Mouse (Mus musculus) intestine, postnatal 0 days (tissue): ENCODE measurements around the gene Hvcn1. TPM values are rescaled to one million over a fixed set of nuclear protein-coding genes. Genes with fewer than 3 reads are reported as not detected.

ENCODE experiments used
- ATAC-seq: fragments of 200-750 bp; cut with Nextera tagmentation; 2 replicates; pipeline ENCODE4 v1.8.0; 2017; ENCODE audit warnings: mild to moderate bottlenecking, moderate TSS enrichment, moderate library complexity
- H3K27ac ChIP-seq: fragments of 300-500 bp; sonication (generic); 2 replicates; pipeline ENCODE4 v1.5.1; 2014; ENCODE audit warnings: mild to moderate bottlenecking, low read depth, low read length, moderate library complexity
- H3K27me3 ChIP-seq: fragments of 300-500 bp; sonication (generic); replicated peaks from 2 replicates; pipeline ENCODE4 v1.6.1; 2014; ENCODE audit warnings: low read length, mixed read lengths; ENCODE audit not compliant: control insufficient read depth, insufficient read depth
- H3K36me3 ChIP-seq: fragments of 300-500 bp; sonication (generic); 2 replicates; pipeline ENCODE4 v1.6.1; 2014; ENCODE audit warnings: mild to moderate bottlenecking, moderate library complexity; ENCODE audit not compliant: control insufficient read depth, insufficient read depth
- H3K4me1 ChIP-seq: fragments of 300-500 bp; sonication (generic); replicated peaks from 2 replicates; pipeline ENCODE4 v1.6.1; 2014; ENCODE audit warnings: antibody characterized with exemption, low read length, mixed read lengths; ENCODE audit not compliant: control insufficient read depth, insufficient read depth
- H3K4me2 ChIP-seq: fragments of 300-500 bp; sonication (generic); replicated peaks from 2 replicates; pipeline ENCODE4 v1.6.1; 2014; ENCODE audit warnings: low read depth, mild to moderate bottlenecking, moderate library complexity
- H3K4me3 ChIP-seq: fragments of 300-500 bp; sonication (generic); 2 replicates; pipeline ENCODE4 v1.5.1; 2014; ENCODE audit warnings: low read depth, low read length
- H3K9ac ChIP-seq: fragments of 300-500 bp; sonication (generic); 2 replicates; pipeline ENCODE4 v1.6.1; 2014; ENCODE audit warnings: mild to moderate bottlenecking, low read depth, low read length
- H3K9me3 ChIP-seq: fragments of 300-500 bp; sonication (generic); 2 replicates; pipeline ENCODE4 v1.6.1; 2016; ENCODE audit warnings: mixed run types; ENCODE audit not compliant: control insufficient read depth
- CTCF ChIP-seq: sonication (generic); IDR thresholded peaks from 2 replicates; pipeline ENCODE4 v1.5.1; 2016; ENCODE audit warnings: low read depth, mild to moderate bottlenecking, control low read depth, antibody characterized with exemption, moderate library complexity
- WGBS: fragments of 180-500 bp; shearing (Covaris S2); extraction: QIAGEN DNeasy Blood & Tissue Kit; methylation state at CpG from one replicate; pipeline ENCODE4 v1.1.7; 2014; 5-methylcytosine and 5-hydroxymethylcytosine counted together
- polyA plus RNA-seq: library from polyadenylated mRNA; unstranded; fragments of >200 nt; fragmentation: Nextera tagmentation; extraction: Ambion mirVana; gene quantifications from 2 replicates; pipeline ENCODE4 v1.2.1, GENCODE M21; 2015

The Hvcn1 gene
- polyA plus RNA-seq, 1 experiment from 2014 or later, result 3.6 TPM

GRCm38 (mm10) chr5:122243781-122244523 lies 37.3 kb downstream of the Hvcn1 start:
- 79% methylated on average over 17 of the region's 17 CpGs for WGBS
- Histone ChIP-seq H3K4me2 (no peak overlapping the region), H3K27ac (no peak overlapping the region), H3K4me1 (no peaks in the 10 kb centered on the region), H3K9ac (no peak overlapping the region), H3K27me3 (no peaks in the 10 kb centered on the region), H3K4me3 (no peak overlapping the region), H3K9me3 (no peaks in the 10 kb centered on the region), H3K36me3 (peaks cover 30% of the 10 kb centered on the region; the same call in 1 of the 2 replicates)
- no peak for TF ChIP-seq CTCF
- ATAC-seq, result no peak

DNA sequence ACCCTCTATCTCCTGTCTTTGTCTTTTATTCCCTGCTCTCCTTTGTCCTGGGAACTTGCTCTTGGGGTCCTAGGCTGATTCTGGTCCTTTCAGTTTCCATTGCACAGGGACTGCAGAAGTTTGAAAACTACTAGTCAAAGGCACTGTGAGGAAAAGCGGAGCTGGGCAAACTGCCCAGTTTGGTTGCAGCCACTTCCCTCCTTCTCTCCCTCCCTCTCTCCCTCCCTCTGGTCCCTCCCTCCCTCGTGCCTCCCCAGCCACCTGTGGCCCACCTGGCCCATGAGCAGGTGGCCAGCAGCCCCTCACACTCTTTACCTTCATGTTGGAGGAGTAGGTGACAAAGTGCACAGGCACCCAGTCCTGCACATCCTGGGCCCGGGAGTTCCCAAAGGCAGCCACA lies 38.6 kb downstream of the Hvcn1 start:
- TF ChIP-seq CTCF, result no peak
- H3K9me3 ChIP-seq, result no peaks in the 10 kb centered on the region
- H3K27me3 ChIP-seq, result no peaks in the 10 kb centered on the region
- H3K4me2 ChIP-seq, result no peak overlapping the region
- 70% methylated on average over 3 of the region's 3 CpGs for WGBS
- no peak overlapping the region for H3K9ac ChIP-seq
- no peak for ATAC-seq
- no peaks in the 10 kb centered on the region for H3K4me1 ChIP-seq
- no peak overlapping the region for H3K4me3 ChIP-seq
- peaks cover 29% of the 10 kb centered on the region; the same call in 1 of the 2 replicates for H3K36me3 ChIP-seq
- no peak overlapping the region for H3K27ac ChIP-seq

DNA sequence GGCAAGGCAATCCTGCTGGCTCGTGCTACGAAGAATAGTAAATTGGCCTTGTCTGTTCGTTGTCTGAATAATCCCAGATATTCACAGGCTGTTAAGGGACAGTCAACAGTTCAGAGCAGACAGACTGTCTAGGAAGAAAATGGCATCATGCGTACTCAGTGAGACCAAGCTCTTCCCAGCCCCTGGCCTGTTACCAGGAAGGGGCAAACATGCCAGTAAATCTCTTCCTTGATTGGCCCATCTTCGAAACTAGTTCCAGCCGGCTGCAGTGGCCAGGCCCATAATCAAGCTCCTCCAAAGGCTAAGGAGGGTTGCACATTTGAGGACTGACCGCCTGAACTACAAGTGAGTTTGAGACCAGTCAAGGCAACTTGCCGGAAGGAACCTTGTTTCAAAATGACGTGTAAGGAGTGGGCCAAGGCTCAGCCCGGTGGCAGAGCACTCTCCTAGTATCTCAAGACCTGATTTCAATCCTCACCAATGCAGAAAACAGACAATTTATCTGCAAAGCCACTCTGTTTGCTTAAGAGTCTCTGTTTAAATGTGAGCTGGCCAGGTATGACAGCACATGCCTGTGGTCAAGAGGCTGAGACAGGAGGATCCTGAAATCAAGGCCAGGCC lies 40.1 kb downstream of the Hvcn1 start:
- ATAC-seq, result no peak
- no peak for TF ChIP-seq CTCF
- WGBS, result 87% methylated on average over 10 of the region's 10 CpGs
- Histone ChIP-seq H3K27ac (no peak overlapping the region), H3K27me3 (no peaks in the 10 kb centered on the region), H3K9me3 (no peaks in the 10 kb centered on the region), H3K4me2 (no peak overlapping the region), H3K9ac (no peak overlapping the region), H3K4me1 (no peaks in the 10 kb centered on the region), H3K36me3 (peaks cover 24% of the 10 kb centered on the region; the same call in 1 of the 2 replicates), H3K4me3 (no peak overlapping the region)

DNA sequence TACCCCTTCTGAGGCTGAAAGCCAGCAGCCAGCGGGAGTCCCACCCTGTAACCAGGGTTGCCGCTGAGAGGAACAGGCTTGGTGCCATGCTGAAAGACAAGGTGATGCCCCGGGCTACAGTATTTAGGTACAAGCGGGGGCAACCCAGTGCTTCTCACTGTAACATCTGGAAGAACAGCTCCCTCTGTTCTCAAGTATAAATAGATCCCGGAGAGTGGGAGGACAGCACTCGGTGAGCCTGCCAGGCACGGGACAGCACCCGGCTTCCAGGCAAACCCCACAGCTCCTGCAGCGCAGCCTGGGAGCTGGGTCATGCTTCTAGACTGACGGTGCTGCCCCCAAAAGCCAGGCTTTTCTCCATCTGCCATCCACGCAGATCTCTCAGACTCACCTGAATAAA lies 40.9 kb downstream of the Hvcn1 start:
- no peak overlapping the region for H3K4me3 ChIP-seq
- WGBS, result 90% methylated on average over 11 of the region's 11 CpGs
- H3K36me3 ChIP-seq, result peaks cover 22% of the 10 kb centered on the region; the same call in 1 of the 2 replicates
- no peaks in the 10 kb centered on the region for H3K27me3 ChIP-seq
- H3K9me3 ChIP-seq, result no peaks in the 10 kb centered on the region
- ATAC-seq, result no peak
- H3K9ac ChIP-seq, result no peak overlapping the region
- no peak overlapping the region for H3K27ac ChIP-seq
- no peaks in the 10 kb centered on the region for H3K4me1 ChIP-seq
- TF ChIP-seq CTCF, result no peak
- H3K4me2 ChIP-seq, result no peak overlapping the region

DNA sequence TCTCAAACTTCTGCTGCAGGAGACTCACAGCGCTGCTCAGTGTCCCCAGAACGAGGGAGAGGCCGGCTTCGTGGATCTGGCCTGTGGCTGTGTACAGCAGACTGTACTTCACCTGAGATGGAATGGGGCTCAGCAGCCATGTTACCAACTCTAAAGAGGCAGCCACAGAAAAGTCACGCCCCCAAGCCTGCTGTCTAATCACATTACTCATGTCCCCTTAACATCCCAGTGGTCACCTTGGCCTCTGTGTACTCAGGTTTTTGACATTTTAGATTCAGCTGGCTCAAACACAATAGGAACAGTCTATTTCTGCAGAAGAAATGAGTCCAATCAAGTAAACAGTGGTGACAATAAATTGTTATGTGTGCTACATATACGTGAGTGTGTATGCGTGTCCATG lies 41.3 kb downstream of the Hvcn1 start:
- Histone ChIP-seq H3K27me3 (no peaks in the 10 kb centered on the region), H3K4me1 (no peaks in the 10 kb centered on the region), H3K9ac (no peak overlapping the region), H3K9me3 (no peaks in the 10 kb centered on the region), H3K4me2 (no peak overlapping the region), H3K36me3 (peaks cover 22% of the 10 kb centered on the region; the same call in 1 of the 2 replicates), H3K27ac (no peak overlapping the region), H3K4me3 (no peak overlapping the region)
- no peak for ATAC-seq
- WGBS, result 94% methylated on average over 7 of the region's 7 CpGs
- no peak for TF ChIP-seq CTCF

DNA sequence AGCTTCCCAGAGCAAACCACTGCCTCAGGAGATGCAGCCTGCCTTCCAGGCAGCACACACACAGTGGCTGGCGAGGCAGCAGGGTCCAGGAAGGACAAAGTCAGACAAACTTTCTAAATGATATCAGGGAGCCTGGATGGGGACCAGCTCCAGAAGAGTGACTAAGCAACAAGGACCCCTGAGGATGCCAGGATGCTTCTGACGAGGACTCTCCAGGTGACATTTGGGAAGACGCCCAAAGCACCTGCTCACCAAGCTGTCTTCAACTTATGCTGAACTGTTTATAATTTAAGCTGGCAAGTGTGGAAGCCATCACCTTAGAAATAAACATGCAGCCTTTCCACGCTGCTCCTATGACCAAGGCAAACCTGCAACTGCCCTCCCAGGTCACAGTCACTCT lies 42.7 kb downstream of the Hvcn1 start:
- H3K9ac ChIP-seq, result no peak overlapping the region
- no peak overlapping the region for H3K4me2 ChIP-seq
- no peak for ATAC-seq
- no peaks in the 10 kb centered on the region for H3K4me1 ChIP-seq
- TF ChIP-seq CTCF, result no peak
- H3K27ac ChIP-seq, result no peak overlapping the region
- H3K27me3 ChIP-seq, result no peaks in the 10 kb centered on the region
- H3K4me3 ChIP-seq, result no peak overlapping the region
- H3K9me3 ChIP-seq, result no peaks in the 10 kb centered on the region
- H3K36me3 ChIP-seq, result peaks cover 26% of the 10 kb centered on the region; the same call in 1 of the 2 replicates
- 87% methylated on average over 4 of the region's 4 CpGs for WGBS
